Mouse (Mus musculus) G1E (cell line): ENCODE measurements around the gene Zfp609. TPM values are rescaled to one million over a fixed set of nuclear protein-coding genes. Genes with fewer than 3 reads are reported as not detected.

Experiments used
- ATAC-seq: 2 replicates; pipeline ENCODE4 v1.8.0; 2016; ENCODE audit warnings: mild to moderate bottlenecking; ENCODE audit not compliant: insufficient number of reproducible peaks, poor library complexity, low FRiP score, severe bottlenecking; ENCODE audit errors: extremely low read depth
- DNase-seq: peaks from one replicate; pipeline ENCODE4 v3.0.0; 2012; ENCODE audit warnings: low spot score
- H3K27me3 ChIP-seq: 2 replicates; pipeline ENCODE4 v1.6.1; 2012; ENCODE audit warnings: mild to moderate bottlenecking, low read length, inconsistent platforms; ENCODE audit not compliant: insufficient read depth
- H3K36me3 ChIP-seq: replicated peaks from 2 replicates; pipeline ENCODE3; 2012; ENCODE audit warnings: mild to moderate bottlenecking, inconsistent platforms
- H3K4me1 ChIP-seq: 2 replicates; pipeline ENCODE4 v1.6.1; 2012; ENCODE audit warnings: low read depth, low read length, inconsistent platforms, mixed read lengths; ENCODE audit not compliant: insufficient read depth
- H3K4me3 ChIP-seq: 2 replicates; pipeline ENCODE4 v1.5.1; 2012; ENCODE audit warnings: low read depth, mild to moderate bottlenecking, inconsistent platforms, low read length, moderate library complexity, mixed read lengths
- H3K9me3 ChIP-seq: replicated peaks from 2 replicates; pipeline ENCODE4 v1.6.1; 2012; ENCODE audit warnings: inconsistent platforms
- CTCF ChIP-seq: IDR thresholded peaks from 2 replicates; pipeline ENCODE4 v1.5.1; 2012; ENCODE audit warnings: low read depth, low read length, inconsistent platforms, mixed read lengths
- GATA1 ChIP-seq: IDR thresholded peaks from 2 replicates; pipeline ENCODE4 v1.6.1; 2012; ENCODE audit warnings: borderline replicate concordance, low read length, inconsistent platforms, mixed read lengths
- GATA2 ChIP-seq: IDR thresholded peaks from 2 replicates; pipeline ENCODE4 v1.6.1; 2012; ENCODE audit warnings: low read depth, low read length, inconsistent platforms, borderline replicate concordance
- POLR2AphosphoS5 ChIP-seq: IDR thresholded peaks from 2 replicates; pipeline ENCODE4 v1.6.1; 2012; ENCODE audit warnings: low read depth, low read length, inconsistent platforms; ENCODE audit not compliant: insufficient replicate concordance
- TAL1 ChIP-seq: conservative IDR thresholded peaks from 2 replicates; pipeline ENCODE4 v1.6.1; 2012; ENCODE audit warnings: low read depth, low read length, inconsistent platforms, mixed read lengths
- polyA plus RNA-seq: library from polyadenylated mRNA; stranded (reverse); fragments of >175 nt; gene quantifications from 2 replicates; pipeline ENCODE4 v1.2.3, GENCODE M21; 2012
- total RNA-seq, 2 experiments: library from RNA; stranded (forward) in 1 of 2; stranded (reverse) in 1 of 2; fragments of 200-1000 nt in 1 of 2; fragments of >200 nt in 1 of 2; fragmentation: Nextera tagmentation in 1 of 2; gene quantifications; 2 replicates each; pipeline ENCODE4 v1.2.3; 2014 to 2017

The Zfp609 gene
- total and polyA plus RNA-seq, 3 experiments: 4.0 to 83.9 (median 60.3) TPM

GRCm38 (mm10) chr9:65751906-65752305, 75.5 kb downstream of the Zfp609 start:
- Histone ChIP-seq H3K9me3 (no peaks in the 10 kb centered on the region), H3K27me3 (no peaks in the 10 kb centered on the region), H3K4me1 (peaks cover 5% of the 10 kb centered on the region; the same call in 1 of the 2 replicates), H3K4me3 (no peak overlapping the region), H3K36me3 (peaks cover 32% of the 10 kb centered on the region)
- ATAC-seq (no peak), DNase-seq (no peak)
- TF ChIP-seq GATA2: no peak

- peaks cover 27% of the 10 kb centered on the region for H3K36me3 ChIP-seq
- no peaks in the 10 kb centered on the region for H3K27me3 ChIP-seq
- DNase-seq: no peak
- H3K4me1 ChIP-seq: peaks cover 37% of the 10 kb centered on the region
- no peak overlapping the region for H3K4me3 ChIP-seq
- TF ChIP-seq TAL1: no peak
- no peak for TF ChIP-seq POLR2AphosphoS5
- TF ChIP-seq GATA1: no peak
- TF ChIP-seq CTCF: no peak
- TF ChIP-seq GATA2: no peak
- ATAC-seq: no peak
- no peaks in the 10 kb centered on the region for H3K9me3 ChIP-seq
Observed at GRCm38 (mm10) chr9:65748102-65748501, 79.3 kb downstream of the Zfp609 start.

GRCm38 (mm10) chr9:65746479-65746878, 80.9 kb downstream of the Zfp609 start:
- no peak for ATAC-seq
- peak; percentile 56 for TF ChIP-seq TAL1
- no peak for TF ChIP-seq GATA2
- Histone ChIP-seq H3K9me3 (no peaks in the 10 kb centered on the region), H3K4me3 (no peak overlapping the region), H3K36me3 (peaks cover 21% of the 10 kb centered on the region), H3K4me1 (peaks cover 44% of the 10 kb centered on the region), H3K27me3 (no peaks in the 10 kb centered on the region)
- DNase-seq: no peak

- no peak for DNase-seq
- TF ChIP-seq GATA2 (no peak), POLR2AphosphoS5 (no peak), TAL1 (no peak), CTCF (no peak), GATA1 (no peak)
- H3K27me3 ChIP-seq: no peaks in the 10 kb centered on the region
- no peak overlapping the region for H3K4me3 ChIP-seq
- peaks cover 21% of the 10 kb centered on the region for H3K36me3 ChIP-seq
- no peak for ATAC-seq
- no peaks in the 10 kb centered on the region for H3K9me3 ChIP-seq
- H3K4me1 ChIP-seq: peaks cover 43% of the 10 kb centered on the region
Observed at GRCm38 (mm10) chr9:65745456-65745855, 81.9 kb downstream of the Zfp609 start.

GRCm38 (mm10) chr9:65744171-65745082, 82.9 kb downstream of the Zfp609 start:
- H3K4me1 ChIP-seq: peaks cover 43% of the 10 kb centered on the region
- ATAC-seq (no peak), DNase-seq (no peak)
- peaks cover 25% of the 10 kb centered on the region for H3K36me3 ChIP-seq
- H3K27me3 ChIP-seq: no peaks in the 10 kb centered on the region
- TF ChIP-seq CTCF (no peak), GATA1 (no peak), GATA2 (no peak), POLR2AphosphoS5 (no peak), TAL1 (no peak)
- H3K4me3 ChIP-seq: no peak overlapping the region
- H3K9me3 ChIP-seq: no peaks in the 10 kb centered on the region

GRCm38 (mm10) chr9:65743809-65744170, 83.6 kb downstream of the Zfp609 start:
- DNase-seq (no peak), ATAC-seq (no peak)
- no peak for TF ChIP-seq POLR2AphosphoS5
- no peak for TF ChIP-seq GATA1
- TF ChIP-seq GATA2: no peak
- TF ChIP-seq CTCF: no peak
- no peak for TF ChIP-seq TAL1
- Histone ChIP-seq H3K4me1 (peaks cover 43% of the 10 kb centered on the region), H3K36me3 (peaks cover 32% of the 10 kb centered on the region), H3K9me3 (no peaks in the 10 kb centered on the region), H3K4me3 (no peak overlapping the region), H3K27me3 (no peaks in the 10 kb centered on the region)
